Mouse (Mus musculus): ENCODE measurements around the gene Gnas. TPM values are rescaled to one million over a fixed set of nuclear protein-coding genes. Genes with fewer than 3 reads are reported as not detected.

Gnas gene
- polyA plus RNA-seq, 1 experiment from 2014 or later = 2,042 TPM

MicroRNA genes within 50 kb of the gene (microRNA counts, 519-probe panel; counts per million panel counts)
- microRNA mmu-miR-296-3p = 460 counts per million, percentile 65 among the panel's probes with 10 or more counts
- microRNA mmu-miR-296-5p = 4,470 counts per million, percentile 82 among the panel's probes with 10 or more counts
- microRNA mmu-miR-298 = 460 counts per million, percentile 65 among the panel's probes with 10 or more counts

Small RNAs within 50 kb of the gene (microRNA-seq; reads per million reads assigned to microRNA genes)
- not detected for gene Gm27591
- 7,110 reads per million, percentile 92 among the genes with 10 or more reads in this experiment for gene Mir296
- 4,028 reads per million, percentile 87 among the genes with 10 or more reads in this experiment for gene Mir298

Other genes starting within 250 kb of the Gnas start
- gene Stx16, start 208.0 kb upstream of the Gnas start, polyA plus RNA-seq (2016; fragmentation: Nextera tagmentation; extraction: Ambion mirVana) = 12.9 and 13.4 TPM in 2 replicates
- 51.3 and 52.4 TPM in 2 replicates for gene Npepl1, start 174.0 kb upstream of the Gnas start, polyA plus RNA-seq (2016; fragmentation: Nextera tagmentation; extraction: Ambion mirVana)
- 17.3 and 19.9 TPM in 2 replicates for gene Gm20721, start 62.4 kb downstream of the Gnas start, polyA plus RNA-seq (2016; fragmentation: Nextera tagmentation; extraction: Ambion mirVana)
- gene Nelfcd, start 131.5 kb downstream of the Gnas start, polyA plus RNA-seq (2016; fragmentation: Nextera tagmentation; extraction: Ambion mirVana) = 177 and 179 TPM in 2 replicates
- gene Ctsz, start 154.7 kb downstream of the Gnas start, polyA plus RNA-seq (2016; fragmentation: Nextera tagmentation; extraction: Ambion mirVana) = 115 and 116 TPM in 2 replicates
- gene Tubb1, start 166.4 kb downstream of the Gnas start, polyA plus RNA-seq (2016; fragmentation: Nextera tagmentation; extraction: Ambion mirVana) = 4.0 and 4.4 TPM in 2 replicates
- gene Atp5e, start 179.8 kb downstream of the Gnas start, polyA plus RNA-seq (2016; fragmentation: Nextera tagmentation; extraction: Ambion mirVana) = 828 TPM in 2 replicates
- 101 and 105 TPM in 2 replicates for gene Prelid3b, start 188.8 kb downstream of the Gnas start, polyA plus RNA-seq (2016; fragmentation: Nextera tagmentation; extraction: Ambion mirVana)